In genomic region chr9:122204508-122204907, GRCm38 (mm10) we compare ENCODE assay signal across 9 mouse cellular contexts.
DNase-seq lines count a peak whose midpoint lies in the region; ATAC-seq lines count a peak whose summit lies in the region.
"Had no signal": no experiment of that assay in that cellular context is flagged by ENCODE, and none has a peak within 500 bp of the region (broad histone marks: within the 10 kb centered on the region; RNA-seq: fewer than 3 reads in every experiment).

No protein-coding gene starts in this region.

- H3K27me3 ChIP-seq in hindbrain, embryonic 10.5 days (ENCODE audit: insufficient read depth, poor library complexity, severe bottlenecking): no peaks in the 10 kb centered on the region
- H3K27me3 ChIP-seq in hindbrain, embryonic 16.5 days (replicated peaks; ENCODE audit: control insufficient read depth, insufficient read depth, low read length): no peaks in the 10 kb centered on the region

- no peak for ATAC-seq in hindbrain, embryonic 16.5 days
- peak; percentile 49; the same call in 1 of the 2 replicates for ATAC-seq in megakaryocyte, adult 5-6 weeks (ENCODE audit: poor library complexity, severe bottlenecking)

- no peaks in the 10 kb centered on the region for H3K9me3 ChIP-seq in hindbrain, embryonic 10.5 days
- H3K9me3 ChIP-seq in hindbrain, embryonic 16.5 days (ENCODE audit: control insufficient read depth, low read length): no peaks in the 10 kb centered on the region

- H3K27ac ChIP-seq in hindbrain, embryonic 10.5 days: no peak overlapping the region
- H3K27ac ChIP-seq in hindbrain, embryonic 16.5 days (ENCODE audit: low read depth, low read length): no peak overlapping the region

- 67% methylated on average over 7 of the region's 7 CpGs for WGBS in hindbrain, embryonic 10.5 days
- 72% methylated on average over 7 of the region's 7 CpGs for WGBS in hindbrain, embryonic 16.5 days

- H3K36me3 ChIP-seq in hindbrain, embryonic 10.5 days: 0 out of 2 replicates have a peak, but pooled peaks cover 5% of the 10 kb centered on the region
- no peaks in the 10 kb centered on the region for H3K36me3 ChIP-seq in hindbrain, embryonic 16.5 days (ENCODE audit: control insufficient read depth, insufficient read depth, low read length)

- peak; percentile 27 for DNase-seq in hindbrain, embryonic 10.5 days (ENCODE audit: low spot score)
- peak; percentile 35 to 36 for DNase-seq in B cell, adult 2 months
- peak; percentile 77 for DNase-seq in R1 (ENCODE audit: low read depth, low spot score)
- no peak for DNase-seq in urinary bladder, adult 2 months (ENCODE audit: low spot score)
- no peak for DNase-seq in adrenal gland, postnatal 36 days
- DNase-seq in lung, postnatal 10 days: no peak
- DNase-seq: right cerebral cortex, postnatal 25 days had no signal

- peaks cover 17% of the 10 kb centered on the region for H3K4me1 ChIP-seq in hindbrain, embryonic 10.5 days (replicated peaks)
- H3K4me1 ChIP-seq in hindbrain, embryonic 16.5 days (ENCODE audit: control insufficient read depth, insufficient read depth, low read depth, low read length): peaks cover 6% of the 10 kb centered on the region

- H3K9ac ChIP-seq in hindbrain, embryonic 16.5 days (ENCODE audit: low read depth, low read length): no peak overlapping the region

- H3K4me3 ChIP-seq in hindbrain, embryonic 10.5 days: no peak overlapping the region
- no peak overlapping the region for H3K4me3 ChIP-seq in hindbrain, embryonic 16.5 days (ENCODE audit: low read length)

- H3K4me2 ChIP-seq in hindbrain, embryonic 16.5 days (ENCODE audit: low read length): no peak overlapping the region

Comparison
In these comparisons a context has a peak if more than half of its experiments do, and no peak if none do; other contexts are left out.
1. DNase-seq: peak in hindbrain, embryonic 10.5 days (single experiment), B cell, adult 2 months (2 of 2) and R1 (single experiment); none in urinary bladder, adult 2 months (single experiment), adrenal gland, postnatal 36 days (0 of 2) and lung, postnatal 10 days (single experiment).